Mouse (Mus musculus) right cerebral cortex, postnatal 14 days (tissue): ENCODE results near the gene Mafg.
"Not testable (repeated sequence)": the region's sequence is repeated elsewhere in the genome, so short reads cannot be mapped to it uniquely, and the experiment has no call there.

ENCODE experiments used
- DNase-seq: peaks from one replicate; pipeline ENCODE4 v3.0.0; 2022

The Mafg gene

GRCm38 (mm10) chr11:120583937-120584336 is 49.5 kb downstream of the Mafg start:
- no peak for DNase-seq

GRCm38 (mm10) chr11:120582982-120583293 is 50.5 kb downstream of the Mafg start:
- DNase-seq: not testable (repeated sequence)

GRCm38 (mm10) chr11:120582268-120582981 is 51.0 kb downstream of the Mafg start:
- no peak for DNase-seq

GRCm38 (mm10) chr11:120581490-120582267 is 51.7 kb downstream of the Mafg start, which contains the start of gene Arhgdia:
Arhgdia (minus strand) TSS chr11:120581624.
- DNase-seq: peak; percentile 90

GRCm38 (mm10) chr11:120580871-120581331 is 52.5 kb downstream of the Mafg start:
- peak; percentile 37 for DNase-seq

GRCm38 (mm10) chr11:120580190-120580589 is 53.2 kb downstream of the Mafg start:
- DNase-seq: no peak

GRCm38 (mm10) chr11:120579316-120580107 is 53.9 kb downstream of the Mafg start:
- DNase-seq: peak; percentile 79

GRCm38 (mm10) chr11:120578694-120579243 is 54.6 kb downstream of the Mafg start:
- DNase-seq: no peak

GRCm38 (mm10) chr11:120578024-120578693 is 55.2 kb downstream of the Mafg start:
- DNase-seq: no peak

- DNase-seq: peak; percentile 37
Observed at GRCm38 (mm10) chr11:120577211-120578023, 56.0 kb downstream of the Mafg start.

GRCm38 (mm10) chr11:120576365-120576981 is 56.9 kb downstream of the Mafg start:
- DNase-seq: no peak

- DNase-seq: no peak
Observed at GRCm38 (mm10) chr11:120575940-120576339, 57.5 kb downstream of the Mafg start.
